ENCODE assay signal across 22 mouse cellular contexts in genomic region chr12:4534252-4534651, GRCm38 (mm10). TPM values are rescaled to one million over a fixed set of nuclear protein-coding genes. Genes with fewer than 3 reads are reported as not detected.
"Had no signal": no experiment of that assay in that cellular context is flagged by ENCODE, and none has a peak within 500 bp of the region (broad histone marks: within the 10 kb centered on the region; RNA-seq: fewer than 3 reads in every experiment).

No protein-coding gene starts in this region.

- H3K9ac ChIP-seq: kidney, embryonic 15.5 days; limb, embryonic 12.5 days; liver, embryonic 14.5 days; lung, embryonic 15.5 days; midbrain, embryonic 15.5 days; neural tube, embryonic 13.5 days had no signal

- H3K4me2 ChIP-seq: kidney, embryonic 15.5 days; limb, embryonic 12.5 days; lung, embryonic 15.5 days; midbrain, embryonic 11.5 days; midbrain, embryonic 15.5 days; neural tube, embryonic 13.5 days had no signal

- H3K36me3 ChIP-seq: kidney, embryonic 15.5 days; limb, embryonic 12.5 days; lung, embryonic 15.5 days; midbrain, embryonic 15.5 days; neural tube, embryonic 13.5 days had no signal

- H3K4me3 ChIP-seq: kidney, embryonic 15.5 days; limb, embryonic 12.5 days; lung, embryonic 15.5 days; megakaryocyte, embryonic 14.5 days; midbrain, embryonic 15.5 days; neural tube, embryonic 13.5 days had no signal

- DNase-seq: kidney, adult 2 months; kidney, postnatal 14 days; liver; retina, postnatal 1 day; right cerebral cortex, postnatal 4 days; spleen, adult 18-20 months; thymus, adult 18-20 months; thymus, postnatal 25 days had no signal

- H3K9me3 ChIP-seq: kidney, embryonic 15.5 days; lung, embryonic 15.5 days; megakaryocyte, embryonic 14.5 days; midbrain, embryonic 15.5 days had no signal

- H3K27ac ChIP-seq: kidney, embryonic 15.5 days; limb, embryonic 12.5 days; liver, embryonic 14.5 days; lung, embryonic 15.5 days; midbrain, embryonic 15.5 days; neural tube, embryonic 13.5 days had no signal

- ATAC-seq: midbrain, embryonic 15.5 days had no signal

- H3K27me3 ChIP-seq: kidney, embryonic 15.5 days; limb, embryonic 12.5 days; lung, embryonic 15.5 days; midbrain, embryonic 15.5 days; neural tube, embryonic 13.5 days had no signal

- H3K4me1 ChIP-seq: kidney, embryonic 15.5 days; limb, embryonic 12.5 days; lung, embryonic 15.5 days; megakaryocyte, embryonic 14.5 days; neural tube, embryonic 13.5 days had no signal

RNA-seq across cellular contexts. Expression of gene Gm3625, which starts 58.5 kb away (rescaled TPM):
- total RNA-seq: layer of hippocampus, postnatal 25 days; left cerebral cortex, adult 8-10 months; left cerebral cortex, postnatal 36 days; monocyte, adult 5-6 weeks had no signal
- polyA plus RNA-seq: kidney, adult 2 months; kidney, embryonic 15.5 days; limb, embryonic 12.5 days; liver, embryonic 14.5 days; lung, embryonic 15.5 days; midbrain, embryonic 11.5 days; midbrain, embryonic 15.5 days; neural tube, embryonic 13.5 days; stomach, embryonic 14.5 days; urinary bladder, adult 2 months had no signal
